Mouse (Mus musculus) layer of hippocampus, postnatal 25 days (tissue): ENCODE measurements around the gene Samd4. TPM values are rescaled to one million over a fixed set of nuclear protein-coding genes. Genes with fewer than 3 reads are reported as not detected.

ENCODE experiments used
- microRNA-seq, 2 experiments: library from miRNA; unstranded; fragments of <30 nt; microRNA quantifications; one replicate each; pipeline ENCODE4 v1.2.0; 2021
- total RNA-seq, 2 experiments: library from RNA; stranded (reverse); gene quantifications; 2 replicates each; pipeline ENCODE4 v1.2.3; 2021

The Samd4 gene
- total RNA-seq, 2 experiments from 2014 or later: 10.3 to 13.7 TPM

Small RNA genes lying within 50 kb of the gene (microRNA-seq; reads per million reads assigned to microRNA genes)
- gene Mir378c: 0.80 to 2.2 reads per million in 2 experiments

Other genes with a start within 250 kb of the Samd4 start
- gene Cdkn3, start 122.3 kb upstream of the Samd4 start, total RNA-seq: under 1 TPM; 0.49 to 0.68 TPM
- 10 to 100 TPM; 69.5 to 82.7 TPM for gene Cnih1, start 94.4 kb upstream of the Samd4 start, total RNA-seq
- gene Gmfb, start 60.6 kb upstream of the Samd4 start, total RNA-seq: 100 to 1,000 TPM; 163 to 168 TPM
- 10 to 100 TPM; 20.0 to 22.3 TPM for gene Cgrrf1, start 50.7 kb upstream of the Samd4 start, total RNA-seq